Mouse (Mus musculus): ENCODE measurements around the gene Sntb2.

GRCm38 (mm10) chr8:107040632-107041031, 105.1 kb downstream of the Sntb2 start:
- TF ChIP-seq CTCF (IDR thresholded peaks at IDR 0.05; ENCODE audit: low read depth): no peak
- TF ChIP-seq EP300 (IDR thresholded peaks at IDR 0.05; ENCODE audit: low read depth): no peak

All from heart, postnatal 0 days (tissue).